Mouse (Mus musculus) testis, postnatal 14 days (tissue): ENCODE results near the gene Ccnd3.
A peak's percentile ranks its signal among the peaks of the same experiment; 100 is the strongest.

ENCODE experiments used
- DNase-seq: peaks from one replicate; pipeline ENCODE4 v3.0.0; 2021; ENCODE audit warnings: low spot score

Gene Ccnd3

DNA sequence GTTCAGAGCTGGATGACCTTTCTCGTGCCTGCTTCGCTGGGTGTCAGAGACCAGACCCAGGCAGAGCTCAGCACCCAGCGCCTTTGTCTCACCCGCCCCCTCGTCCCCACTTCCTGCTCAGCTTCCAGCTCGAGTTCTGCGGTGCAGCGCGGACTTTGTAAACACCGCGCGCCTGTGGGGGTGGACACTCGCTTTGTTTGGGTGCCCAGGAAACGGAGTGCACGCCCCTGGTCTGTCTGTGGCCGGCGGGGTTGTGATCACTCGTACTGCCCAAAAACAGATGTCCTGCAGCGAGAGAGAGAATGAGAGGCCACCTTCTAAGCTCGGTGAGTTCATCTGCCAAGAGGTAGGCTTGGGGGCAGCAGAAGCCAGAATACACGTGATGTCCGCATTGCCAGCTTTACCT lies at the start of gene Ccnd3:
Gene Ccnd3, plus strand, starts transcription at position 111 of the 406 bp plus-strand sequence.
- DNase-seq: peak; percentile 73

DNA sequence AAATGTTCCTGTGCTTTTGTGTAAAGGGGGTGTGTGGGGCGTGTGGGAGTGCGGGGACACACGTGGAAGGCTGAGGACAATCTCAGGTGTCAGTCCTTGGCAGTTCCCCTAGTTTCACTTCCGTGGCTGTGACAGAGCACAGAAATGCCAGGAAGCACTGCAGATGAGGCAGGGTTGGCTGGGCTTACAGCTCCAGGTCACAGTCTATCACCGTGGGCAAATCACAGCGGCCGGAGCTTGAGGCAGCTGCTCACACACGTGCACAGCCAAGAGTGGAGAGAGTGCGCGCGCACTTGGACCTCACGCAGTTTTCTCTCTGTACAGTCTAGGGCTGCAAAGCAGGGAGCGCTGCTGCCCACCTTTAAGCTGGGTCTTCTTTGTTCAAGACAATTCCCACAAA lies 46.5 kb upstream of the Ccnd3 start:
- DNase-seq: no peak

DNA sequence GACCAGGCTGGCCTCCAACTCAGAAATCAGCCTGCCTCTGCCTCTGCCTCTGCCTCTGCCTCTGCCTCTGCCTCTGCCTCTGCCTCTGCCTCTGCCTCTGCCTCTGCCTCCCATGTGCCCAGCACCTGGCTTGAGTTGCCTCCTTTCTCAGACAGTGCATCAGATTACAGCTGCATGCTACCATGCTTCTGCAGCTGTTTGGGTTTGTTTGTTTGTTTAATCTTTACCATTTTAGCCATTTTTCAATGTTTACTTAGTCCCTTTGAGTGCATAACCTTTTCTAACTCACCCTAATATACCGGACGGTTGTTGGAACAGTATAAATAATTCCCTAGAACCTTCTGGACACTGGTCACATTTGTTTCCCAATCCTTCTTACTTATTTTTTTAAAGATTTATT lies 45.9 kb upstream of the Ccnd3 start:
- DNase-seq: no peak

DNA sequence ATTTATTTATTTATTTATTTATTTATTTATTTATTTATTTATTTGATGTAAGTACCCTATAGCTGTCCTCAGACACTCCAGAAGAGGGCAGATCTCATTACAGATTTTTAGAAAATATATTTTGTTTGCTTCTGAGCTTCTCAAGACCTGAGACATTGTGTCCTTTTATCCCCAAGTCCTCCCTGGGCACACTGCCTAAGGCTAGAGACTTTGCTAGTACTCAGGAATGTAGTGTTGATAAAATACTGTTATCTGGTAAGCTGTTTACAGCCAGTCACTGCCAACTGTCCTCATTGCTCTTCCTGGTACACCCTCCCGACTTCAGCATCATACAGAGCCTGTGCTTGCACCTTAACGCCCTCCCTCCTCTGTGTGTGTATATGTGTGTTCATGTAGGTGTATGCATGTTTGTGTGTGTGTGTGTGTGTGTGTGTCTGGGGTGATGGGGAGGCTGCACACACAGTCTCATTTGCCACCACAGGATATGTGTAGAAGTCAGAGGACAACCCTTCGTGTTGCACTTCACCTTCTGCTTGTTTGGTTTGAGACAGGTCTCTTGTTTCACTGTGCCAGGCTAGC lies 45.4 kb upstream of the Ccnd3 start:
- peak; percentile 80 for DNase-seq

DNA sequence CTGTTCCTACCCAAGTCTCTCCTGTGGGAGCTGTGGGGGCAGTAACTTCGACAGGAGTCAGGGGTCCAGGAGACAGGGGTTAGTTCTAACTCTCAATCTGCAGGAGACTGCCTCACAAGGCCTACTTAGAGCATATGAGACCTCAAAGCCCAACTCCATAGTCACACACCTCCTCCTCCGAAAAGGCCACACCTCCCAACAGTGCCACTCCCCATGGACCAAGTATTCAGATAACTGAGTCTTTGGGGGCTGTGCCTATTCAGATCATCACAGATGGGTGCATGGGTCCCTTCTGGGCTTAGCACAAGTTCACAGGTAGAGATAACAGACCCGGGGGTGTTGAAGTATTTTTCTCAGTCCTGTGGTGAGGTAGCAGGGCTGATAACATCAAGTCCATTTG lies 43.2 kb upstream of the Ccnd3 start:
- DNase-seq: no peak

DNA sequence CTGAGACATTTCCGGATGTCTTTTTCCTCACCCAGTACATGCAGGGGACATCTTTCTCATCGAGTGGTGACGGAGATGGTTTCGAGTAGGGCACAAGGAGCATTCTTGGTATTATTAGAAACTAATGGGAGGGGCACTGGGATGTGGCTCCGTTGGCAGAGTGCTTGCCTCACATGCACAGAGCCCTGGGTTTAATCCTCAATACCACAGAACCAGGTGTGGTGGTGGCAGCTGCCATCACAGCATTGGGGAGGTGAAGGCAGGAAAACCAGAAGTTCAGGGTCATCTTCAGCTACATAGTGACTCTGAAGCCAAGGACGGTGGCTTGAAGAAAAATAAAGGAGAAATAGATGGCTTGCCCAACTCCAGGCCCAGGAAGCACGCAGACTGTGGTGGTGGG lies 42.6 kb upstream of the Ccnd3 start:
- no peak for DNase-seq

DNA sequence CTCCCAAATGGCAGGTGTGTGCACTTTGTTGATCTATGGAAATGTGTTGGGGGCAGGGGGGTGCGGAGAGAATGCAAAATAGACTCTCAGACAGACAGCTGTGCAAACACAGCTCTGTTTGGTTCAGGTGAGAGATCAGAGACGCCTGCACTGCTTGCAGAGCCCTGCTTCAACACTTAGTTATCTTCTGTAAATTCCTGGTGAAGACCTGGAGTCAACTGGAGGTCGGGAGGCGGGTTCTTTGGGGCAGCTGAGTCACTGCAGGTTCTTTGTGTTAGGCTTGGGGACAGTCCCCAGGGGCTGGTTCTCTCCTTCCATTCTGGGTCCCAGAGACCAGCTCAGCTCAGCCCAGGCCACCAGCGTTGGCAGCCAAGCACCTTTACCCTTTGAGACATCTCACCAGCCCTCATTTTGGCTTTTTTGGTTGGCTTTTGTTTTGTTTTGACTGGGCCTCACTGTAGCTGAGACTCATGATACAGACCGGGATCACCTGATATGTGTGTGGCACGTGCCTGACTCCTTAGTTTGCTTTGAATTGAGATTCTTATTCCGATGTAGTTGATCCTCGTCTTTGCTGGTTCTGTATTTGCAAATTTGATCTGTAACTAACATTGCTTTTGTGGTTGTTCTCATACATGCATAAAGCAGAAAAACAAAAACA lies 42.0 kb upstream of the Ccnd3 start:
- no peak for DNase-seq

DNA sequence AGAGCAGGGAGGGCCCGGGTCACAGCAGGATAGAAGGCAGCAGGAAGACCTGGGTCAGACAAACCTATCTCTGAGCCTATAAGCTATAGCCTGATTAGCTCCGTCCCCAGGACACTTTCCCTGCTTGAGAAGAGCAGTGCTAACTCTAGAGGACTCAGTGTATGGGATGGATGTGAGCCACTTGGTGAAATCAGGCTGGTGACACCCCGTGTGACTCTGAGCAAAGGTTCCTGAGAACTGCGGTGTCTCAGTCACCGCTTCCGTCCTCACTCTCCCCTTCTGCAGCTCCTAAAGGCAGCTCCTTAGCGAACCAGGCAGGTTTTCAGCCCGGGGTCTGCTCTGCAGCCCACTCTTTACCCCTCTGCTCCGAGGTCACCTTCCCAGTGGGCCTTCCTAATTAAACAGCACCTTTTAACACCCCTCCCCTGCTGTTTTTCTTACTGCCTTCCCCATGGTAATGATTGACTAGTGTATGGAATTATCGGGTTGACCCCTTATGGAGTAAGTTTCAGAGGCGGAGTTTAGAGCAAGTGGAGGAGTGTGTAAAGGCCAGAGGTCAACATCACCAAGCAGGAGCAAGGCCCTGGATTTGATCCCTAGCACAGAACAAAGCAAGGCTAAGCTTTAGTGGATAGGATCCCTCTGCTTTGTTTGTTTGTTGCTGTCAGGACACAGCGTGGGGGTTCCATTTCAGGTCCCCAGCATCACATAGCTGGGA lies 40.4 kb upstream of the Ccnd3 start:
- no peak for DNase-seq

DNA sequence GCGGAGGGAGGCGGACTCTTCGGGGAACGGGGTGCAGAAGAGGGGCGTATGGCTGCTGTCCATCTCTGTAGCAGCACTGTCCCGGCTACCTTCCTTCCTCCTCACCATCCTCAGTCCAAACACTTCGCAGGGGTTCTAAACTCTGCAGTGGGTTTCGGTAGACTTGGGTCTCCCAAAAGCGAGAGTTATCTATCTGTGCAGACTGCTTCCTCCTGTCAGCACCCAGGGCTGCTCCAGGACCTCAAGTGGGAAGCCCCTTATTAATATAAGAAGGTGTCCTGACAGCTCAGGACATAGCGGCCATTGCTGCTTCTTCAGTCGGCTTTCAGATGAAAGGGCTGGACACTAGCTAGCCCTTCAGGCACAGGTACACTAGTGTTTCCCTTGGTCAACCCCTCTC lies 39.8 kb upstream of the Ccnd3 start:
- DNase-seq: no peak

DNA sequence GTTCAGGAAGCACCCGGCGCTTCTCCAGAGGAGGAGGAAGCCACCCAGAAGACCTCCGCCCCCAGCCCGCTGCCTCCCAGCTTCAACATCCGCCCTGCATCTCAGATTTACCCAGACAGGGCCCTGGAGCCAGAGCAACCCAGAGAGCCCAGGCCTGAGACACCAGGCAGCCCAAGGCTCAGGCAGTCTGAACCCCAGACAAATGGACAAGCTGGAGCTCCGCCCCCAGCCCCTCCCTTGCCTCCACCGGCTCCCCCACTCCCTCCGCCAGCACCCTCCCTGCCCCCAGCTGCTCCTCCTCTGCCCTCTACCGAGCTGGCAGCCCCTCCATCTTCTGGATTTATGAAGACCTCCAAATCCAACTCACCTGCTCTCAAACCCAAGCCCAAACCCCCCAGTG lies 38.6 kb upstream of the Ccnd3 start:
- no peak for DNase-seq

DNA sequence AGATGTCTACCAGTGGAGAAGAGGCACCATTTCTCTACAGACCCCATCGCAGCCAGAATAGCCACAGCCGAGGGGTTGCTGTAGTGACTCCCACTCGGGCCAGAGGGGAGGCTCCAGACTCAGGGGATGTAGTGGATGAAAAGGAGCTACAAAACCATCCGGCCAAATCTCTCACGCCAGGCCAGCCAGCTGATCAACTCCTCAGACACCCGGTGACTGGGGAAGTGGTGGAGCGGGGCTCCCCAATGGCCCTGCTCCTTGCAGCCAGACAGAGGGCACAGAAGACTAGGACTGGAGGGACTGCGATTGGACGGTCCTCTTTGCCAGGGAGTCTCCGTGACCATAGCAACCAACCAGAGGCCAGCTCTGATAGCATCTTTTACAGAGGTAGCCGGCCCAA lies 37.2 kb upstream of the Ccnd3 start:
- DNase-seq: no peak

DNA sequence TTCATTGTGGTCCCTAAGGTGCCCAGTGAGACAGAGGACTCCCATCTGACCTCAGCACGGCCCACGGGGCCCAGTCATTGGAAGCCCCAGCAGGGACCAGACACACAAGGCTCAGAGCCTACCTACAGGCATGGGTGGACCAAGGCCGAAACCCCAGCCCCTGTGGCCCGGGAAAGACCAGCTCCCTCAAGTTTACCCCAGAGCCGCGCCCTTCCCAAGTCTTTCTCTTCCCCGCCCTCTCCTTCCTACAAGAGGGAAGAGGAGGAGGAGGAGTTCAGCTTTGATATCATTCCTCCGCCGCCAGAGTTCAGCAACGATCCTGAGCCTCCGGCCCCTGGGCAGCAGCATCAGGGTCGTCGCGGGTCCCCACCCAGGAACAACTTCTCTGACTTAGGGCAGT lies 36.8 kb upstream of the Ccnd3 start:
- no peak for DNase-seq

DNA sequence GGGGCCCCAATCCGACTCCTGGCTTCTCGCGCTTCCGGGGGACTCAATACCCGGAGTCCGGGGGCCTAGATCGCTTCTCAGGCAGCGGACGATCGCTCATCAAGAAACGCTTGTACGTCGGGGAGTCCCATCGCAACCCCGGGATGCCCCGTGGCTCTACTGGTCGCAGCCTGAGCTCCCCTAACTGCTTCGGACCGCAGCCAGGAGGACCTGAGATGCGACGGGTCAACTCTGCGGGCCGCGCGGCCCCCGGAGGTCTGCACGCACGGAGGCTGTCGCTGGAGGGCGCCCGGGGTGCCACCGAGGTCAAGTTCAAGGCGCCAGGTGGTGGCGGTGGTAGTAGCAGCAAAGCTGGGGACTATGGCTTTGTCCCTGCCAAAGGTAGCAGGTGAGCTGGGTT lies 36.4 kb upstream of the Ccnd3 start:
- DNase-seq: no peak

DNA sequence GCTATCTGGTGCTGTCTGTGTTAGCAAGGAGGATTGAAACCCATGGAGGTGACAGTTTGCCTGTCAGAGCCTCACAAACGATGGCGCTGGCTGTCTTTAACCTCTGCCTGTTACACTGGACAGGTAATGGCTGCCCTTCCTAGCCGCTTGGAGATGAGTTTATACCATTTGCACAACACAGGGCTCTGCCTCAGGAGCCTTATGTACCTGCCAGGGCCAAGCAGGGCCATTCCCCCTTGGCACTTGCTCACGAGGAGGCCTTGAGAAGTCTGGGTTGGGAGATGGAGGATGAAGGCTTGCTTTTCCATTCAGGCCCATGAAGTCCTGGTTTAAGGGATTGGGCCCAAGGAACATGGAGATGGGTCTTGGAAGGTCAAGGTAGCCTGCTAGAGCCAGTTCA lies 35.2 kb upstream of the Ccnd3 start:
- no peak for DNase-seq

DNA sequence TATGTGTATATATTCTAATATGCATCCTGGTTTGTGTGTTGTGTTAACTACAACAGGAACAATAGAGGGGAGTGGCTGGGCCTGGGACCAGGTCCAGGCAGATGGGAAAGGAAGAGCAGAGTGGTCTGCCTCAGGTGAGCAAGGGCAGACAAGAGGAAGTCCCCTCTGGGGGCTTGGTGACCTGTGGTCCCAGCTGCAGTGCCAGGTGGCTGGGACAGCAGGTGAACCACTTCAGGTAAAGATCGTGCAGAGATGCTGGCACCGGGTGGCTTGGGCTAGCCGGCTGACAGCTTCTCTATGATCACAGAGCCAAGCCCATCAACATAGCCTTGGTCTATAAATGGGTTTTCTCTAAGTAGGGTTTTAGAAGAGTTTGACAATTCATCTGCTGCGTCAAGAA lies 34.7 kb upstream of the Ccnd3 start:
- DNase-seq: no peak

DNA sequence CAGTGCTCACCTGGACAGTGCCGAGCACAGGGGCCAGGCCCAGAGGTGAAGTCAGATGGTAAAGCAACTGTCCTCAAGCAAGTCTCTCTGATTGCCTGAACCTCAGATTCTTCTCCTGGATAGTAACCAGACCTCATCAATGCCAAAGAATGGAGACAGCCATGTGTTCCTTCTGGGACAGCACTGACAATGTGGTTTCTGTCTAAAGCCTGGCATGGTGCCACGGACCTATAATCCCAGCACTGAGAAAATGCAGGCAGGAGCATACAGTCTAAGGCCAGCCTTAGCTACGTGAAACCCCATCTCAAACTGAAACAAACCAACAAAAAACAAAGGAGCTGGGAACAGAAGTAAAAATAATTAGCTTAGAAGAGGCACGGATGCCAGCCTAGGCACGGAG lies 34.2 kb upstream of the Ccnd3 start:
- DNase-seq: no peak

DNA sequence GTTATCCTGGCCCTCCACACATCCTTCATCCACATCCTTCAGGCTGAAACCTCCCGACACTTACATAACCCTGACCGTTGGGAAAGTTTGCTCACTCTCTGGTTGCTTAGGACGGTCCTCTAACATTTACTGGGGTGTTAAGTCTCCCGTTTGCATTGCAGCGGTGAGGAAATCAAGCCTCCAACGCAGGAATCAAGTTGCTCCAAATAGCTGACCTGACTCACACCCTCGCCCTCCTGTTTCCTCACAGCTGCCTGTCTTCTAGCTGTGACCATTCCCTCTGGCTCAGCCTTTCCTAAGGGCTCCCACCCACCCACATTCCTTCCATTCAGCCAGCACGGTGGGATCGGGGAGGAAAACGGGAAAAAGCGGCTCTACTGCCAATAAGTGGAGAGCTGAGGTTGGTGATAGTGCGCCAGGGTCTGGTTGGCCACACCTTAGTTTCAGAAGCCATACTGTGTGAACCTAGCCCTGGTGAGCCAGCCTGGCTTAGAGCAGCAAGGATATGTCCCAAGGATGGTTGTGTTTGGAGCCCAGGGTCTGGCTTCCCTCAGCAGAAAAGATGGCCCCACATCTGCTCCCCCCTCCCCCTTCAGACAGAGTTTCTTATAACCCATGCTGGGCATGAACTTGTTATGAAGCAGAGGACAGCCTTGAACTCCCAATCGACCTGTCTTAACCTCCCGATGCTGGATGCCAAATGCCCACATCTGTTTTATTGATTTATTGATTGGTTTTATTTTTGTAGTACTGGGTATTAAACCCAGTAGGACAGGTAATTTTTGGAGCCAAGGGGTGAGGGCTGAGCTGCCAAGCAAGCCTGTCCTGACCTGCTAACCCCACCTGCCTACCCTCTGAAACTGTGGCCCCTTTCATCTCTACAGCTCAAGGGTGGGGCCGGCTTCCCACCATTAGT lies 32.2 kb upstream of the Ccnd3 start:
- DNase-seq: no peak

DNA sequence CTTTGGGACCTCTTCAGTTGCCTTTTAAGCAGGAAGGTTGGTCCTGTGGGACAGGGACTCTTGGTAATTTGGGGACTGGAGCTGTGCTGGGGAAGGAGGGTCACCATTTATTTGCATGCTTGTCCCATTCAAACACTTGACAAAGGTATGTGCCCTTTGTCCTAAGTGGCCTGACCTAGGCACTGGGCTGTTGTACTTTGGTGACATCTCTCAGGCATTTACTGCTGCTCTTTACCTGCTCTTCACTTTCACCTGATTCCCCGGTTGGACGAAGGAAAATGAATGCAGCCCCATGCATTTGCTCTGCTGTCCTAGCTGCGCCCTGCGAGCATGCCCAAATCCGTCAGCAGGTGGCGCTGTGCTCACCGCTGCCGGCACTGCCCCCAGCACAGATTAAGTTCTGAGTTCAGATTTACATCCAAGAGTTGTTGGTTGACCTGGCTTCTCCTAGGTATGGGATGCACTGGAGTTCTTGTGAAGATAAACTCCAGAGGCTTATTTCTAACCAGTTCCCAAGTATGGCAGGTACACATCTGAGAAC lies 31.3 kb upstream of the Ccnd3 start:
- DNase-seq: no peak

DNA sequence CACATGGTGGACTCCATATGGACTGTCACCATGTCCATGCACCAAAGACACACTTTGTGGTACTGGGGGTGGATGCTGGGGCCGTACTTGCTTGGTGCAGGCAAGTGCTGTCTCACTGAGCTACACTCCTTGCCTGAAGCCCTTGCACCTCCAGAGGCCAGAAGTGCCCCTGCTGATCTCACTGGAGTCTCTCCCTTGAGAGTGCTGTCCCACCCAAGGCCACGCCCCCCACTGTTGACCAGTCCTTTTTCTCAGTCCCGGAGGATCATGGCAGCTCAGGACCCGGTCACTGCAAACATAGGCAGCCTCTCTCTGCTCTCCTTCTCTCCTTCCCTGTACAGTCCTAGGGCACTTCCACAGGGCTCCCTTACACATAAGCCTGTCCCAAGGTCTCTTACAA lies 30.6 kb upstream of the Ccnd3 start:
- DNase-seq: no peak

DNA sequence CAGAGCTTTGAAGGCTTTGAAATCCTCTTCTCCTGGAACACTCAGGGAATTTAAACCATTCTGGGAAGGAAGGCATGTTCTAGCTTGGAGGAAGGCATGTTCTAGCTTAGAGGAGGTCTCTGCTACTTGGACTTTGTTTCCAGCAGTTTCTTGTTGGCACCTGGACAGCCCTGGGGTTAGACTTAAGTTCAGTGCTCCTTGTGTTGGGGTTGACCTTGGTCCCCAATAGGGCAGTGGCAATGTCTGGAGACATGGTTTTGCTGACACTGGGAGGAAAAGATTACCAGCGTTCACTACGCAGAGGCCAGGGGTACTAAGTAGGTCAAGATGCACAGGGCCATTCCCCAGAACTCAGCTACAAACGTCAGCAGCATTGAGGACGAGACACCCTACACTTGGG lies 29.7 kb upstream of the Ccnd3 start:
- DNase-seq: no peak

DNA sequence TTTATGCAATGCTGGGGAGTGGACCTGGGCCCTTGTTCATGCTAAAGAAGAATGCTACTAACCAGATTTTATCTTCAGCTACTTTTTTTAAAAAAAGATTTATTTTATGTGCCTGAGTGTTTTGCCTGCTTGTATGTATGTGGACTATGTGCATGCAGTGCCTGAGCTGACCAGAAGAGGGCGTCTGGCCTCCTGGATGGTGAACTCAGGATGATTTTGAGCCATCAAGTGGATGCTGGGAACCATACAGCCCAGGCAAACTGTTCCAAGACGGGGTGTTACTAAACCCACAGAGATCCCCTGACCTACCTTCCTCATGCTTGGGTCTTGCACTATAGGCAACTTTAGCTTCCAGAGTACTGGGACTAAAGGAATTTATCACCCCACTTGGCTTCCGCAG lies 29.1 kb upstream of the Ccnd3 start:
- no peak for DNase-seq

DNA sequence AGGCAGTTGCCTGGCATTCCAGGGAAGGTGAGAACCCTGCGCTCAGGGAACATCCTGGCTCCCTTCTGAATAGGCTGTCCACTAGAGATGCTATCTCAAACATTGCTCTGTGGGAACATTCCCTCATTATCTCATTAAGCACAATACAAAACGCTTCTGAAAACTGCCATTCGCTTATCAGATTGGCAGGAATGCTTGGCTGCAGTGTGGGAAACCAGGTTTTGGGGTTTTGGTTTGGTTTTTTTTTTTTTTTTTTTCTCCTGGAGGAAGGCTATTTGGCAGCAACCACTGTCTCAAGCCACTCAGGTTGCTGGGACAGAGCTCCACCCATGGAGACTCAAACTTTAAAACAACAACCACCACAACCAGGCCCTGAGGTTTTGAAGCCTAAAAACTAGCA lies 25.0 kb upstream of the Ccnd3 start:
- no peak for DNase-seq
